Mouse (Mus musculus) embryonic fibroblast, embryonic 13.5 days (primary cell): ENCODE measurements around the gene Dcp1a. TPM values are rescaled to one million over a fixed set of nuclear protein-coding genes. Genes with fewer than 3 reads are reported as not detected.

Experiments used
- H3K27ac ChIP-seq: 2 replicates; pipeline ENCODE4 v1.5.1; 2012; ENCODE audit warnings: low read length, control low read depth, inconsistent platforms; ENCODE audit not compliant: insufficient read depth
- H3K4me1 ChIP-seq: 2 replicates; pipeline ENCODE4 v1.6.1; 2011; ENCODE audit warnings: low read length; ENCODE audit not compliant: control insufficient read depth, insufficient read depth
- H3K4me3 ChIP-seq: 2 replicates; pipeline ENCODE4 v1.5.1; 2011; ENCODE audit warnings: mild to moderate bottlenecking, control low read depth, low read length; ENCODE audit not compliant: insufficient read depth
- CTCF ChIP-seq: IDR thresholded peaks from 2 replicates; pipeline ENCODE4 v1.5.1; 2011; ENCODE audit warnings: mild to moderate bottlenecking, control low read depth, low read length, moderate library complexity, borderline replicate concordance; ENCODE audit not compliant: insufficient read depth
- POLR2A ChIP-seq: IDR thresholded peaks from 2 replicates; pipeline ENCODE4 v1.6.1; 2011; ENCODE audit warnings: low read depth, mild to moderate bottlenecking, control low read depth, low read length, moderate library complexity
- polyA plus RNA-seq: library from polyadenylated mRNA; stranded (reverse); fragments of >200 nt; gene quantifications from 2 replicates; pipeline ENCODE4 v1.2.4, GENCODE M21; 2011; ENCODE audit warnings: low read depth; ENCODE audit not compliant: missing spikeins, insufficient read length

Gene Dcp1a
- 22.5 and 26.0 TPM in 2 replicates for polyA plus RNA-seq

- peak within 1 kb of the TSS; percentile 68 for H3K4me3 ChIP-seq
- TF ChIP-seq POLR2A = peak; percentile 85
- no peak for TF ChIP-seq CTCF
- no peaks in the 10 kb centered on the region; the same call in 1 of the 2 replicates for H3K4me1 ChIP-seq
- peak within 1 kb of the TSS; percentile 56 for H3K27ac ChIP-seq
These were observed at the start of gene Dcp1a for GRCm38 (mm10) chr14:30479361-30479948. Gene Dcp1a (plus strand): TSS chr14:30479535.

- Histone ChIP-seq H3K27ac (no peak overlapping the region), H3K4me1 (no peaks in the 10 kb centered on the region), H3K4me3 (no peak overlapping the region)
- TF ChIP-seq CTCF (no peak), POLR2A (no peak)
These were observed 49.7 kb upstream of the Dcp1a start for GRCm38 (mm10) chr14:30429606-30430005.

GRCm38 (mm10) chr14:30430026-30430425 lies 49.3 kb upstream of the Dcp1a start:
- no peak for TF ChIP-seq CTCF
- no peak for TF ChIP-seq POLR2A
- Histone ChIP-seq H3K4me1 (no peaks in the 10 kb centered on the region), H3K4me3 (no peak overlapping the region), H3K27ac (no peak overlapping the region)

- no peak for TF ChIP-seq POLR2A
- no peak for TF ChIP-seq CTCF
- Histone ChIP-seq H3K4me3 (no peak overlapping the region), H3K27ac (no peak overlapping the region), H3K4me1 (no peaks in the 10 kb centered on the region)
These were observed 48.9 kb upstream of the Dcp1a start for GRCm38 (mm10) chr14:30430446-30430845.

- Histone ChIP-seq H3K4me3 (no peak overlapping the region), H3K27ac (no peak overlapping the region), H3K4me1 (no peaks in the 10 kb centered on the region)
- no peak for TF ChIP-seq POLR2A
- TF ChIP-seq CTCF = no peak
These were observed 44.0 kb upstream of the Dcp1a start for GRCm38 (mm10) chr14:30435316-30435715.

GRCm38 (mm10) chr14:30439915-30440314 lies 39.4 kb upstream of the Dcp1a start:
- Histone ChIP-seq H3K4me1 (no peaks in the 10 kb centered on the region), H3K4me3 (no peak overlapping the region), H3K27ac (no peak overlapping the region)
- TF ChIP-seq POLR2A (no peak), CTCF (no peak)

- TF ChIP-seq CTCF (no peak), POLR2A (no peak)
- no peak overlapping the region for H3K27ac ChIP-seq
- no peaks in the 10 kb centered on the region; the same call in 1 of the 2 replicates for H3K4me1 ChIP-seq
- H3K4me3 ChIP-seq = no peak overlapping the region
These were observed 23.3 kb upstream of the Dcp1a start for GRCm38 (mm10) chr14:30455801-30456595.

GRCm38 (mm10) chr14:30457436-30457835 lies 21.9 kb upstream of the Dcp1a start:
- no peaks in the 10 kb centered on the region; the same call in 1 of the 2 replicates for H3K4me1 ChIP-seq
- TF ChIP-seq CTCF = no peak
- TF ChIP-seq POLR2A = no peak
- no peak overlapping the region for H3K4me3 ChIP-seq
- no peak overlapping the region for H3K27ac ChIP-seq

GRCm38 (mm10) chr14:30457897-30458296 lies 21.4 kb upstream of the Dcp1a start:
- no peak for TF ChIP-seq POLR2A
- TF ChIP-seq CTCF = no peak
- no peaks in the 10 kb centered on the region; the same call in 1 of the 2 replicates for H3K4me1 ChIP-seq
- H3K4me3 ChIP-seq = no peak overlapping the region
- H3K27ac ChIP-seq = no peak overlapping the region

GRCm38 (mm10) chr14:30458820-30459219 lies 20.5 kb upstream of the Dcp1a start:
- TF ChIP-seq POLR2A = no peak
- TF ChIP-seq CTCF = no peak
- Histone ChIP-seq H3K4me1 (no peaks in the 10 kb centered on the region; the same call in 1 of the 2 replicates), H3K27ac (no peak overlapping the region), H3K4me3 (no peak overlapping the region)
